Mouse (Mus musculus) stomach, postnatal 0 days (tissue): ENCODE results near the gene Wdr43. TPM values are rescaled to one million over a fixed set of nuclear protein-coding genes. Genes with fewer than 3 reads are reported as not detected.

Experiments
- ATAC-seq: fragments of 200-750 bp; cut with Nextera tagmentation; 2 replicates; pipeline ENCODE4 v1.8.0; 2017; ENCODE audit not compliant: low FRiP score, low TSS enrichment
- DNase-seq: peaks from one replicate; pipeline ENCODE4 v3.0.0-alpha.2; 2016; ENCODE audit warnings: low spot score
- H3K27ac ChIP-seq: fragments of 300-500 bp; sonication (generic); replicated peaks from 2 replicates; pipeline ENCODE4 v1.5.1; 2014; ENCODE audit warnings: mild to moderate bottlenecking, control low read depth
- H3K27me3 ChIP-seq: fragments of 300-500 bp; sonication (generic); 2 replicates; pipeline ENCODE4 v1.6.1; 2014; ENCODE audit warnings: low read length; ENCODE audit not compliant: control insufficient read depth, insufficient read depth
- H3K36me3 ChIP-seq: fragments of 300-500 bp; sonication (generic); 2 replicates; pipeline ENCODE4 v1.6.1; 2014; ENCODE audit warnings: low read length, mixed read lengths; ENCODE audit not compliant: control insufficient read depth, insufficient read depth
- H3K4me1 ChIP-seq: fragments of 300-500 bp; sonication (generic); replicated peaks from 2 replicates; pipeline ENCODE4 v1.6.1; 2014; ENCODE audit warnings: antibody characterized with exemption; ENCODE audit not compliant: control insufficient read depth, insufficient read depth
- H3K4me2 ChIP-seq: fragments of 300-500 bp; sonication (generic); replicated peaks from 2 replicates; pipeline ENCODE4 v1.6.1; 2014; ENCODE audit warnings: low read depth, mild to moderate bottlenecking, control low read depth, moderate library complexity
- H3K4me3 ChIP-seq: fragments of 300-500 bp; sonication (generic); 2 replicates; pipeline ENCODE4 v1.5.1; 2014; ENCODE audit warnings: low read depth, low read length, control low read depth
- H3K9ac ChIP-seq: fragments of 300-500 bp; sonication (generic); 2 replicates; pipeline ENCODE4 v1.6.1; 2014; ENCODE audit warnings: mild to moderate bottlenecking, low read length, control low read depth, mixed read lengths
- H3K9me3 ChIP-seq: fragments of 300-500 bp; sonication (generic); 2 replicates; pipeline ENCODE4 v1.6.1; 2016; ENCODE audit warnings: low read length; ENCODE audit not compliant: control insufficient read depth
- CTCF ChIP-seq: IDR thresholded peaks from 2 replicates; pipeline ENCODE4 v1.5.1; 2016; ENCODE audit warnings: antibody characterized with exemption, low read depth, mild to moderate bottlenecking, moderate library complexity
- EP300 ChIP-seq: optimal IDR thresholded peaks from 2 replicates; pipeline ENCODE3; 2016; ENCODE audit warnings: antibody characterized with exemption
- WGBS: fragments of 180-500 bp; shearing (Covaris S2); extraction: QIAGEN DNeasy Blood & Tissue Kit; methylation state at CpG from one replicate; pipeline ENCODE4 v1.1.7; 2014; 5-methylcytosine and 5-hydroxymethylcytosine counted together
- polyA plus RNA-seq: library from polyadenylated mRNA; unstranded; fragments of >200 nt; fragmentation: Nextera tagmentation; extraction: Ambion mirVana; gene quantifications from 2 replicates; pipeline ENCODE4 v1.2.1, GENCODE M21; 2015

Wdr43 gene
- polyA plus RNA-seq, 1 experiment from 2014 or later, result 28.0 TPM

DNA sequence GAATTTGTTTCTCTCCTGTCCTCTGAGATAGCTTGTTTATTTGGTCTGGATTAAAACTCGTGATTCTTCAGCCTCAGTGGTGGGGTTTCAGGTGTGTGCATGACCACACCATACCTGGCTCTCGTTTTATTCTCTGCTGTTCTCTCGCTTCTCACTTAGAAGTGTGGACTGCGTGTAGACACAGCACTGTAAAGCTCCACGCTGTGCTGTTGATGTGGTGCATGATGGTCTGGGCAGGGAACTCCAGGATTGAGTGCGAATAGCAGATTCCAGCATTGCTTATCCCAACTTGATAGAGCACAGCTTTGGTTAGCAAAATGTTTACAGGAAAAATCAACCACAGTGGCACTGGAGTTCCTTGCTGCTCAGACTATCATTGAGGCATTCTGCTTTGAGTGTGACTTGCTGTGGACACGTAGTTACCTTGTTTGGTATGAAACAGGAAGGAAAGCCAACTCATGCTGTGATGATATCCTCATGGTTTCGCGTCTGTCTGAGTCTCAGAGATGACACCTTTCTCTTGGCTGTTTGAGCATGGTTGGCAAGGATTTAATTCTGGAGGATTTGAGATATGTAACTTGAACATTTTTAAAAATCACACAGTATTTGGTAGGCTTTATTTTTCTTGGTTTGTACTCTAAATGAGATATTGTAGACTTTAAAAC, 24.9 kb downstream of the Wdr43 start:
- Histone ChIP-seq H3K4me1 (no peaks in the 10 kb centered on the region), H3K9me3 (no peaks in the 10 kb centered on the region), H3K36me3 (peaks cover 12% of the 10 kb centered on the region; the same call in 1 of the 2 replicates), H3K9ac (no peak overlapping the region), H3K27ac (no peak overlapping the region), H3K4me2 (no peak overlapping the region), H3K27me3 (no peaks in the 10 kb centered on the region), H3K4me3 (no peak overlapping the region)
- DNase-seq, result no peak
- TF ChIP-seq EP300, result no peak
- TF ChIP-seq CTCF, result no peak
- ATAC-seq, result no peak
- WGBS, result 86% methylated on average over 9 of the region's 9 CpGs

DNA sequence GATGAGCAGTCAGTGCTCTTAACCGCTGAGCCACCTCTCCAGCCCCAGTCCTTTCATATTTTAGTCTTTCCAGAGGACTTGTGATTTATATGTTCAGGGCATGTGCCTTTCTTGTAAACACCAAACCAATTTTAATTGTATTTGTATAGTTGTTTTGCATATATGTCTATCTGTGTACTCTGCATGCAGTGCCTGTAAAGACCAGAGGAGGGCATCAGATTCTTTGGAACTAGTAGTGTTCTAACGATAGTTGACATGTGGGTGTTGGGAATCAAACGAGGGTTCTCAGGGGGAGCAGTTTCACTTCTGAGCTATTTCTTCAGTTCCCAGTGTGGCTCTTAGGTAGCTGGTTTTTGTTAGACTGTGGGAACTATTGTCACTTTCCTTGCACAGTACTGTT, 26.5 kb downstream of the Wdr43 start:
- H3K9ac ChIP-seq, result no peak overlapping the region
- no peaks in the 10 kb centered on the region for H3K4me1 ChIP-seq
- ATAC-seq (no peak), DNase-seq (no peak)
- H3K27ac ChIP-seq, result no peak overlapping the region
- H3K4me3 ChIP-seq, result no peak overlapping the region
- no peaks in the 10 kb centered on the region for H3K9me3 ChIP-seq
- peaks cover 12% of the 10 kb centered on the region; the same call in 1 of the 2 replicates for H3K36me3 ChIP-seq
- TF ChIP-seq EP300 (no peak), CTCF (peak; percentile 39)
- no peak overlapping the region for H3K4me2 ChIP-seq
- H3K27me3 ChIP-seq, result no peaks in the 10 kb centered on the region
- WGBS, result 84% methylated on average over 3 of the region's 3 CpGs

GRCm38 (mm10) chr17:71650011-71650410, 34.3 kb downstream of the Wdr43 start:
- Histone ChIP-seq H3K36me3 (peaks cover 18% of the 10 kb centered on the region), H3K9ac (no peak overlapping the region), H3K4me3 (no peak overlapping the region), H3K9me3 (no peaks in the 10 kb centered on the region), H3K27ac (no peak overlapping the region), H3K4me1 (no peaks in the 10 kb centered on the region), H3K27me3 (no peaks in the 10 kb centered on the region), H3K4me2 (no peak overlapping the region)
- WGBS, result 88% methylated on average over 9 of the region's 9 CpGs
- TF ChIP-seq CTCF (peak; percentile 44), EP300 (no peak)
- DNase-seq (no peak), ATAC-seq (no peak)

DNA sequence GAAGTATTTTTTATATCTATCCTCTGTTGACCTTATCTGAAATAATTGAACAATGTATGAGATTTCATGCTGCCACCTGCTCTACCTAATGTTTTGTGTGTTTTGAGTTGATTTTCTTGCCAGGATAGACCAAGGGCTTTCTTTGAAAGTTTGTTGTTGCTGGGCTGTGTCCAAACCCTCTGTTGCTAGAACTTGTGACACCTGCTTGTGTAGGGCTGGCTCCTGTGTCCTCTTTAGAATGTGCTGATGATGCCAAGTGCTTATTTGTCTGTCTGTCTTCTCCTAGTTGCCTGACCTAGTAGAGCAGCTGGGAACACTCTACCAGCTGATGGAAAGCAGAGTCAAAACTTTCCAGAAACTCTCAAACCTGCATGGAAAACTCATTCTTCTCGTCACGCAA, 36.8 kb downstream of the Wdr43 start:
- no peak for TF ChIP-seq EP300
- TF ChIP-seq CTCF, result no peak
- no peaks in the 10 kb centered on the region for H3K4me1 ChIP-seq
- H3K9ac ChIP-seq, result no peak overlapping the region
- no peak overlapping the region for H3K4me2 ChIP-seq
- WGBS, result 71% methylated on average over 2 of the region's 2 CpGs
- H3K4me3 ChIP-seq, result no peak overlapping the region
- no peaks in the 10 kb centered on the region for H3K27me3 ChIP-seq
- no peak overlapping the region for H3K27ac ChIP-seq
- no peak for DNase-seq
- H3K36me3 ChIP-seq, result peaks cover 22% of the 10 kb centered on the region
- no peaks in the 10 kb centered on the region for H3K9me3 ChIP-seq
- ATAC-seq, result no peak

GRCm38 (mm10) chr17:71652934-71653333, 37.2 kb downstream of the Wdr43 start:
- no peaks in the 10 kb centered on the region for H3K27me3 ChIP-seq
- TF ChIP-seq EP300, result no peak
- peaks cover 24% of the 10 kb centered on the region for H3K36me3 ChIP-seq
- no peak overlapping the region for H3K27ac ChIP-seq
- no peak for ATAC-seq
- no peak overlapping the region for H3K9ac ChIP-seq
- DNase-seq, result no peak
- no peaks in the 10 kb centered on the region for H3K9me3 ChIP-seq
- no peaks in the 10 kb centered on the region for H3K4me1 ChIP-seq
- 57% methylated on average over 5 of the region's 5 CpGs for WGBS
- no peak overlapping the region for H3K4me3 ChIP-seq
- no peak overlapping the region for H3K4me2 ChIP-seq

- peaks cover 17% of the 10 kb centered on the region for H3K36me3 ChIP-seq
- no peak for TF ChIP-seq CTCF
- TF ChIP-seq EP300, result no peak
- no peaks in the 10 kb centered on the region for H3K27me3 ChIP-seq
- no peak overlapping the region for H3K27ac ChIP-seq
- H3K9me3 ChIP-seq, result no peaks in the 10 kb centered on the region
- H3K9ac ChIP-seq, result no peak overlapping the region
- ATAC-seq (no peak), DNase-seq (no peak)
- H3K4me2 ChIP-seq, result no peak overlapping the region
- 82% methylated on average over 4 of the region's 4 CpGs for WGBS
- H3K4me3 ChIP-seq, result no peak overlapping the region
- no peaks in the 10 kb centered on the region for H3K4me1 ChIP-seq
These were observed 41.8 kb downstream of the Wdr43 start for GRCm38 (mm10) chr17:71657521-71657920.
